Mouse (Mus musculus): ENCODE data around the gene Prim1. TPM values are rescaled to one million over a fixed set of nuclear protein-coding genes. Genes with fewer than 3 reads are reported as not detected.

Prim1 gene
- polyA plus RNA-seq (2015; fragmentation: Nextera tagmentation; extraction: Ambion mirVana): 35.2 and 40.3 TPM in 2 replicates

- Histone ChIP-seq H3K27me3 (no peaks in the 10 kb centered on the region), H3K27ac (replicated peaks) (peak within 1 kb of the TSS; percentile 54), H3K4me1 (replicated peaks) (peaks cover 7% of the 10 kb centered on the region; the same call in 1 of the 2 replicates), H3K4me3 (peak within 1 kb of the TSS; percentile 67), H3K9me3 (no peaks in the 10 kb centered on the region), H3K4me2 (peak within 1 kb of the TSS; percentile 60), H3K36me3 (peaks cover 4% of the 10 kb centered on the region; the same call in 1 of the 2 replicates), H3K9ac (peak within 1 kb of the TSS; percentile 52)
- WGBS: 4% methylated on average over 31 of the region's 31 CpGs
- peak; percentile 94 for ATAC-seq (ENCODE audit: low FRiP score, low read depth)
Measured at GRCm38 (mm10) chr10:128015068-128015934, at the start of gene Prim1. TSS of gene Prim1 (plus strand) at chr10:128015168.

DNA sequence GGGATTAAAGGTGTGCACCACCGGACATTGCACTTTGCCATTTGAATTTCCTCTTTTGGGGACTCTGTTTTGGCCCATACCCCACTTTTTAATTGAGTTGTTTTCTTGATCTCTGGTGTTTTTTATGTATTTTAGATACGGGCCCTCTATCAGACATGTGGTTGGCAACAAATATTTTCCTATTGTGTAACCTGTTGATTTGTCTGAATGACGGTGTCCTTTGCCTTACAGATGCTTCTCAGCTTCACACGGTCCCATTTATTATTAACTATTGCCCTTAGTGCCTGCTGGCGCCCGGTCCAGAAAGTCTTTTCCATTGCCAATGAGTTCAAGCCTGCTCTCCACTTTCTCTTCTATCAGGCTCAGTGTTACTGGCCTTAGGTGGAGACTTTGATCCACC is 48.5 kb upstream of the Prim1 start:
- Histone ChIP-seq H3K4me2 (no peak overlapping the region), H3K4me3 (no peak overlapping the region), H3K9me3 (no peaks in the 10 kb centered on the region), H3K36me3 (no peaks in the 10 kb centered on the region), H3K4me1 (replicated peaks) (no peaks in the 10 kb centered on the region), H3K27ac (replicated peaks) (no peak overlapping the region), H3K9ac (no peak overlapping the region), H3K27me3 (no peaks in the 10 kb centered on the region)
- no peak for ATAC-seq (ENCODE audit: low FRiP score, low read depth)
- 93% methylated on average over 6 of the region's 6 CpGs for WGBS

DNA sequence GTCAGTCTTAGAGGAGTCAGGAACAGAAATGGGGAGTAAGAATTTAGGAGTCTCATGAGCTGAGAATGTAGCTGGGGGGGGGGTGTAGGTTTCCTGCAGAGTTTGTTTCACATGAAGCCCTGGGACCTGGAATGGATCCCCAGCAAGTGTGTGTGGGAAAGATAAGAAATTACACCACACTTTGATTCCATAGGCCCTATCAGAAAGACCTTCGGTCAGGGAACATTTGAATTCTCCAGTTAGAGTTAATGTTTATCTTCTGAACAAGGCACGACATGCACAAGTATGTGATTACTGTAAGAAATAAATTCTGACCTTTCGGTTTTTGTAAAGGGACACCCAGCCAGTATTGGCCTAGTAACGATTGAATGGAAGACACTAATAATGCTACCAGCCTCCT is 45.1 kb upstream of the Prim1 start:
- Histone ChIP-seq H3K9ac (no peak overlapping the region), H3K4me3 (no peak overlapping the region), H3K27me3 (no peaks in the 10 kb centered on the region), H3K27ac (replicated peaks) (no peak overlapping the region), H3K36me3 (no peaks in the 10 kb centered on the region), H3K9me3 (no peaks in the 10 kb centered on the region), H3K4me1 (replicated peaks) (no peaks in the 10 kb centered on the region), H3K4me2 (no peak overlapping the region)
- 87% methylated on average over 4 of the region's 4 CpGs for WGBS
- no peak for ATAC-seq (ENCODE audit: low FRiP score, low read depth)

- Histone ChIP-seq H3K36me3 (no peaks in the 10 kb centered on the region), H3K4me2 (no peak overlapping the region), H3K27ac (replicated peaks) (no peak overlapping the region), H3K9ac (no peak overlapping the region), H3K27me3 (no peaks in the 10 kb centered on the region), H3K4me3 (no peak overlapping the region), H3K4me1 (replicated peaks) (no peaks in the 10 kb centered on the region), H3K9me3 (no peaks in the 10 kb centered on the region)
- no peak for ATAC-seq (ENCODE audit: low FRiP score, low read depth)
- WGBS: 60% methylated on average over 3 of the region's 3 CpGs
Measured at GRCm38 (mm10) chr10:127970359-127970831, 44.6 kb upstream of the Prim1 start.

DNA sequence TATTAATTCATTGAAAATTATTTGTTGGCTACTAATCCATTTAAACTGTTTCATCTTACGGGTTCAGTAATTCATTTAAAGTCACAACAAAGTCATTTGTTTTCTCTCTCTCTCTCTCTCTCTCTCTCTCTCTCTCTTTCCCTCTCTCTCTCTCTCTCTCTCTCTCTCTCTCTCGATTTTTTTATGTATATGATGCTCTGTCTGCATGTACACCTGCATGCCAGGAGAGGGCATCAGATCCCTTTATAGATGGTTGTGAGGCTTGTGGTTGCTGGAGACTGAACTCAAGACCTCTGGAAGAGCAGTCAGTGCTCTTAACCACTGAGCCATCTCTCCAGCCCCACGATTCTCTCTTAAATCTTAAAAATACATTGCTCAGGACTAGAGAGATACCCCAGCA is 43.8 kb upstream of the Prim1 start:
- Histone ChIP-seq H3K27me3 (no peaks in the 10 kb centered on the region), H3K4me2 (no peak overlapping the region), H3K9me3 (no peaks in the 10 kb centered on the region), H3K9ac (no peak overlapping the region), H3K4me1 (replicated peaks) (no peaks in the 10 kb centered on the region), H3K36me3 (no peaks in the 10 kb centered on the region), H3K27ac (replicated peaks) (no peak overlapping the region), H3K4me3 (no peak overlapping the region)
- no peak for ATAC-seq (ENCODE audit: low FRiP score, low read depth)
- 61% methylated on average over 3 of the region's 3 CpGs for WGBS

GRCm38 (mm10) chr10:127974062-127974461 is 40.9 kb upstream of the Prim1 start:
- 90% methylated on average over 3 of the region's 3 CpGs for WGBS
- Histone ChIP-seq H3K9me3 (no peaks in the 10 kb centered on the region), H3K9ac (no peak overlapping the region), H3K27ac (replicated peaks) (no peak overlapping the region), H3K27me3 (no peaks in the 10 kb centered on the region), H3K4me3 (no peak overlapping the region), H3K36me3 (no peaks in the 10 kb centered on the region), H3K4me1 (replicated peaks) (no peaks in the 10 kb centered on the region), H3K4me2 (no peak overlapping the region)
- no peak for ATAC-seq (ENCODE audit: low FRiP score, low read depth)

DNA sequence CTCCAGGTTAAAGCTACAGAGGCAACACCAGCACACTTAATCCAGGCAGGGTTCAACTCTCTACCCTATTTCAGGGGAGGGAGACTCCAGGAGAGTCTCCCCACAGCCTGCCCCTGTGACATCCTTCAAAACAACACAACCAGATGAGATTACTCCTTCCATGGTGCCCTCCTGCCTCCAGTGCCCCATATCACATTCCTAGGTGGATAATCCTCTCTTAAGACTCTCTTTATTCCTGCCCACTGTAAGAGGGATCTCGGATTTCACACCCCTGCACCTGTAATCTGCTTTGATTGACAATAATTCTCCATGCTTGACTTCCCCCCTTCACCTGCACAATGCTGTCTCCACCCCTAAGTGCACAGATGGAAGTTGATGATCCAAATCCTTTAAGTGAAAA is 39.5 kb upstream of the Prim1 start:
- Histone ChIP-seq H3K4me1 (replicated peaks) (no peaks in the 10 kb centered on the region), H3K4me3 (no peak overlapping the region), H3K9ac (no peak overlapping the region), H3K4me2 (no peak overlapping the region), H3K36me3 (no peaks in the 10 kb centered on the region), H3K27ac (replicated peaks) (no peak overlapping the region), H3K27me3 (no peaks in the 10 kb centered on the region), H3K9me3 (no peaks in the 10 kb centered on the region)
- no peak for ATAC-seq (ENCODE audit: low FRiP score, low read depth)
- 43% methylated on average over 1 of the region's 1 CpGs for WGBS

GRCm38 (mm10) chr10:127984650-127985049 is 30.3 kb upstream of the Prim1 start:
- no peak overlapping the region for H3K4me3 ChIP-seq
- no peaks in the 10 kb centered on the region for H3K36me3 ChIP-seq
- 64% methylated on average over 5 of the region's 5 CpGs for WGBS
- no peaks in the 10 kb centered on the region for H3K27me3 ChIP-seq
- no peak for ATAC-seq (ENCODE audit: low FRiP score, low read depth)
- no peak overlapping the region for H3K4me2 ChIP-seq
- no peak overlapping the region for H3K27ac ChIP-seq (replicated peaks)
- no peaks in the 10 kb centered on the region for H3K9me3 ChIP-seq
- no peak overlapping the region for H3K9ac ChIP-seq
- no peaks in the 10 kb centered on the region for H3K4me1 ChIP-seq (replicated peaks)

DNA sequence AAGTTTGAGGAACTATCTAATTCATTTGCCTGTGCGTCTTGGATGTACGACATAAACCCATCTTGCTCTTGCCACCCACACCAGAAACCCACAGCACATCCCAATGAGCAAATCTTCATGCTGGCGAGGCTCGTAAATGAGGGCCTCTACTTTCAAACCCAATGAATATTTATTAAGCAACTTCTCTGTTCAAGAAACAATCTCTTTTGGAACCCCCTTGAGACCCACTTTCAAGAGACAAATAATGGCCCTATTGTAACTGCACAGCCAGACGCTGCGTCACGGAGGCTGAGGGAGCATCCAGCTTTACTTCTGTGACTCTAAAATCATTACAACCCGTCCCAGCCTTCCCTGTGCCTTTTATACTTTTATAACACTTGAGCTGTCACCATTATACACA is 29.4 kb upstream of the Prim1 start:
- ATAC-seq (ENCODE audit: low FRiP score, low read depth): no peak
- no peak overlapping the region for H3K4me2 ChIP-seq
- no peaks in the 10 kb centered on the region for H3K36me3 ChIP-seq
- no peak overlapping the region for H3K4me3 ChIP-seq
- no peak overlapping the region for H3K27ac ChIP-seq (replicated peaks)
- no peaks in the 10 kb centered on the region for H3K4me1 ChIP-seq (replicated peaks)
- no peaks in the 10 kb centered on the region for H3K27me3 ChIP-seq
- no peaks in the 10 kb centered on the region for H3K9me3 ChIP-seq
- no peak overlapping the region for H3K9ac ChIP-seq
- whole genome bisulfite sequencing: 11% methylated on average over 8 of the region's 8 CpGs

- H3K27me3 ChIP-seq: no peaks in the 10 kb centered on the region
- H3K27ac ChIP-seq (replicated peaks): no peak overlapping the region
- H3K4me2 ChIP-seq: no peak overlapping the region
- H3K9me3 ChIP-seq: no peaks in the 10 kb centered on the region
- H3K9ac ChIP-seq: no peak overlapping the region
- no peaks in the 10 kb centered on the region for H3K36me3 ChIP-seq
- whole genome bisulfite sequencing: 91% methylated on average over 3 of the region's 3 CpGs
- no peak for ATAC-seq (ENCODE audit: low FRiP score, low read depth)
- no peak overlapping the region for H3K4me3 ChIP-seq
- no peaks in the 10 kb centered on the region for H3K4me1 ChIP-seq (replicated peaks)
Measured at GRCm38 (mm10) chr10:127996690-127997089, 18.3 kb upstream of the Prim1 start.

DNA sequence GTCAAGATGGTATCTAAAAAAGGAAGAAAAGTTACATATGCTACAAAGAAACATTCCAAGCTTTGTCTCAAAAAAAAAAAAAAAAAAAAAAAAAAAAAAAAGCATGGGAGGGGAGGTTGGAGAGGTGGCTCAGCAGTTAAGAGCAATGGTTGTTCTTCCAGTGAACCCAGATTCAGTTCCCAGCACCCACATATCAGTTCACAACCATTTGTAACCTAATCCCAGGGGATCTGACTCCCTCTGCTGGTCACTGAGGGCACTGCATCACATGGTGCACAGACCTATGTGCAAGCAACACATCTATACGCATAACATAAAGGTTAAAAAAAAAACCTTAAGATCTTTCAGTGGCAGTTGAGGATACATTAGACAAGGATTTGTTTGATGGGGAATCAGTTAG is 16.7 kb upstream of the Prim1 start:
- no peak overlapping the region for H3K27ac ChIP-seq (replicated peaks)
- H3K4me2 ChIP-seq: no peak overlapping the region
- H3K36me3 ChIP-seq: no peaks in the 10 kb centered on the region
- H3K4me1 ChIP-seq (replicated peaks): no peaks in the 10 kb centered on the region
- no peak overlapping the region for H3K9ac ChIP-seq
- H3K4me3 ChIP-seq: no peak overlapping the region
- H3K27me3 ChIP-seq: no peaks in the 10 kb centered on the region
- no peak for ATAC-seq (ENCODE audit: low FRiP score, low read depth)
- WGBS: 95% methylated on average over 1 of the region's 1 CpGs
- no peaks in the 10 kb centered on the region for H3K9me3 ChIP-seq

DNA sequence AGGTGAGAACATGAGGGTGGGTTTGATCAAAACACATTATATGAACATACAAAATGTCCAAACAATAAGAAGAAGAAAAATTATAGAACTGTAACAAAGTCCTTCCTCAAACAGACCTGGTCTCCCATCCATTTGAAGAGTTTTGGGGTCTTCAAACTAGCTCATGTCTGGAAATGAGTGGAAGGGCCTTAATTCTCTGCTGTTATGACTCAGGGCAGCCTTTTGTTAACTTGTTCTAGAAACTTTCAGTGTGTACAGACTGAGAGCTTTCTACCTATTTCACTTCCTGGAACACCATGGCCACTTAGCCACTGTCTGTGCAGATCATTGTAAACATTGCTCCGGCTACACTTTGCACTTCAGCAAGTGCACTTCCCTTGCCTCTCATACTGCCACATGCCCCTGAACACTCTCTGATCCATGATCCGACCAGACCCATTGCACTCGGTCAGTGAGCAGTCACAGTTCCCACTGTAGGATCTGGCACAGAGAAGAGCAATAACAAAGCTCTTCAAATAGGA is 11.6 kb upstream of the Prim1 start:
- Histone ChIP-seq H3K9me3 (no peaks in the 10 kb centered on the region), H3K27ac (replicated peaks) (no peak overlapping the region), H3K4me1 (replicated peaks) (no peaks in the 10 kb centered on the region), H3K36me3 (no peaks in the 10 kb centered on the region), H3K4me2 (no peak overlapping the region), H3K4me3 (no peak overlapping the region), H3K27me3 (no peaks in the 10 kb centered on the region), H3K9ac (no peak overlapping the region)
- ATAC-seq (ENCODE audit: low FRiP score, low read depth): no peak
- WGBS: 88% methylated on average over 3 of the region's 3 CpGs

Data from hindbrain, embryonic 15.5 days (tissue).